Mouse (Mus musculus): ENCODE results near the gene Magea5. TPM values are rescaled to one million over a fixed set of nuclear protein-coding genes. Genes with fewer than 3 reads are reported as not detected.
"Not testable (repeated sequence)": the region's sequence is repeated elsewhere in the genome, so short reads cannot be mapped to it uniquely, and the experiment has no call there.

The Magea5 gene
- not detected in 2 replicates for polyA plus RNA-seq (2015; fragmentation: Nextera tagmentation; extraction: Ambion mirVana)

DNA sequence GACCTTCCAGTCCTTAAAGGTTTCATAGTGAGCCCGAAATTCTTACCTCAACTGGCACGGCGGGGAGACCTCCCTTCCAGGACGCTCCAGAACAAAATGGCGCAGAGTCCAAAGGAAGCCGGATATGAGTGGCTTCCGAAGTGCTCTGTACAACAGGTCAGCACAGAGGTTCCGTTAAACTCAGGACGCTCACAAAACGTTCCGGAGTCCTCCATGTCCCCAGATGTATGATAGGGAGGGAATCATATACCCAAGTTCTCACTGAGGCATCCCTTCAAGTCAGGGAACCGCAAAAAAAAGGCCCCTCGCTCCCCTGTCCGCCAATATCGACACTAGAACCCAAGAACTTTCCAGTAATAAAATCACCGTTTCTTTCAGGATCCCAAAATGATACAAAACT, at the start of gene Magea5:
Gene Magea5, minus strand, starts transcription at position 101 of the 400 bp plus-strand sequence.
- not testable (repeated sequence) for H3K27me3 ChIP-seq (replicated peaks; ENCODE audit: control insufficient read depth, insufficient read depth, low read length); H3K4me2 ChIP-seq (ENCODE audit: low read depth, low read length); H3K27ac ChIP-seq (ENCODE audit: low read length); H3K9me3 ChIP-seq (ENCODE audit: control insufficient read depth, low read length); H3K9ac ChIP-seq (ENCODE audit: low read depth, low read length); H3K4me1 ChIP-seq (ENCODE audit: control insufficient read depth, insufficient read depth, low read length); H3K4me3 ChIP-seq (ENCODE audit: low read length); ATAC-seq; H3K36me3 ChIP-seq (ENCODE audit: control insufficient read depth, insufficient read depth, low read length)
- WGBS = 87% methylated on average over 13 of the region's 16 CpGs

- Histone ChIP-seq H3K9ac (ENCODE audit: low read depth, low read length) (no peak overlapping the region), H3K4me1 (ENCODE audit: control insufficient read depth, insufficient read depth, low read length) (no peaks in the 10 kb centered on the region), H3K27me3 (replicated peaks; ENCODE audit: control insufficient read depth, insufficient read depth, low read length) (no peaks in the 10 kb centered on the region), H3K27ac (ENCODE audit: low read length) (no peak overlapping the region), H3K36me3 (ENCODE audit: control insufficient read depth, insufficient read depth, low read length) (no peaks in the 10 kb centered on the region), H3K4me2 (ENCODE audit: low read depth, low read length) (no peak overlapping the region), H3K9me3 (ENCODE audit: control insufficient read depth, low read length) (no peaks in the 10 kb centered on the region), H3K4me3 (ENCODE audit: low read length) (no peak overlapping the region)
- no peak for ATAC-seq
Observed at GRCm38 (mm10) chrX:155098024-155098423, 35.1 kb upstream of the Magea5 start.

GRCm38 (mm10) chrX:155093566-155093965, 30.6 kb upstream of the Magea5 start, which contains the start of gene Magea2:
Gene Magea2 (minus strand): TSS chrX:155093666.
- not testable (repeated sequence) for H3K4me2 ChIP-seq (ENCODE audit: low read depth, low read length); ATAC-seq; H3K27ac ChIP-seq (ENCODE audit: low read length); H3K4me3 ChIP-seq (ENCODE audit: low read length); H3K9ac ChIP-seq (ENCODE audit: low read depth, low read length); H3K4me1 ChIP-seq (ENCODE audit: control insufficient read depth, insufficient read depth, low read length); H3K9me3 ChIP-seq (ENCODE audit: control insufficient read depth, low read length); H3K36me3 ChIP-seq (ENCODE audit: control insufficient read depth, insufficient read depth, low read length); H3K27me3 ChIP-seq (replicated peaks; ENCODE audit: control insufficient read depth, insufficient read depth, low read length)
- 83% methylated on average over 2 of the region's 4 CpGs for WGBS

DNA sequence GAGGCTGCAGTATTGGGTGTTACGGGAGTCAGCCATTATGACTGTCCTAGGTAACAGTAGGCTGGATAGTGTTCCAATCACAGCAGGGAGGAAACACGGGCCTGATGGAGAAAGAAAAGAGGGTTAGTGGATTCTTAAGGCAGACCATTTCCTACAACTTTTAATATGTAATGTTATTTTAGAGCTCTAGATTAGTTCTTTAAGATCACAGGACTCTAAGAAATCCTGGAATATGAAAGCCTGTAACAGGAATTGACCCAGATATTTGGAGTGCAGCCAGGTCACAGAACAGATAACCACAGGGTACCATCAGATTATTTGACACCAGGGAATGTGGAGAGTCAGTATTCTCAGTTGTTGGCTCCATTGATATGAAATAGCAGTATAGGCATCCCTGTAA, 26.7 kb upstream of the Magea5 start, which contains the start of gene Magea1:
Gene Magea1, minus strand, starts transcription at position 101 of the 400 bp plus-strand sequence.
- H3K9me3 ChIP-seq (ENCODE audit: control insufficient read depth, low read length); H3K4me2 ChIP-seq (ENCODE audit: low read depth, low read length); H3K4me1 ChIP-seq (ENCODE audit: control insufficient read depth, insufficient read depth, low read length); H3K9ac ChIP-seq (ENCODE audit: low read depth, low read length); H3K27me3 ChIP-seq (replicated peaks; ENCODE audit: control insufficient read depth, insufficient read depth, low read length); H3K36me3 ChIP-seq (ENCODE audit: control insufficient read depth, insufficient read depth, low read length); ATAC-seq; H3K4me3 ChIP-seq (ENCODE audit: low read length); H3K27ac ChIP-seq (ENCODE audit: low read length): not testable (repeated sequence)
- whole genome bisulfite sequencing = 100% methylated on average over 1 of the region's 2 CpGs

Other genes with a start within 250 kb of the Magea5 start
- not detected in 2 replicates for gene Cldn34b1, start 172.9 kb downstream of the Magea5 start, polyA plus RNA-seq (2015; fragmentation: Nextera tagmentation; extraction: Ambion mirVana)
- not detected in 2 replicates for gene Magea6, start 127.2 kb downstream of the Magea5 start, polyA plus RNA-seq (2015; fragmentation: Nextera tagmentation; extraction: Ambion mirVana)
- gene Magea3, start 113.6 kb downstream of the Magea5 start, polyA plus RNA-seq (2015; fragmentation: Nextera tagmentation; extraction: Ambion mirVana) = not detected in 2 replicates
- gene Magea8, start 67.3 kb downstream of the Magea5 start, polyA plus RNA-seq (2015; fragmentation: Nextera tagmentation; extraction: Ambion mirVana) = not detected in 2 replicates
- not detected in 2 replicates for gene Magea1, start 26.6 kb upstream of the Magea5 start, polyA plus RNA-seq (2015; fragmentation: Nextera tagmentation; extraction: Ambion mirVana)
- gene Magea2, start 30.5 kb upstream of the Magea5 start, polyA plus RNA-seq (2015; fragmentation: Nextera tagmentation; extraction: Ambion mirVana) = not detected in 2 replicates
- not detected in 2 replicates for gene Cldn34b2, start 65.3 kb upstream of the Magea5 start, polyA plus RNA-seq (2015; fragmentation: Nextera tagmentation; extraction: Ambion mirVana)
- 327 and 371 TPM in 2 replicates for gene Sat1, start 153.3 kb upstream of the Magea5 start, polyA plus RNA-seq (2015; fragmentation: Nextera tagmentation; extraction: Ambion mirVana)
- gene Acot9, start 199.3 kb upstream of the Magea5 start, polyA plus RNA-seq (2015; fragmentation: Nextera tagmentation; extraction: Ambion mirVana) = 27.9 and 28.5 TPM in 2 replicates

Data from intestine, embryonic 16.5 days (tissue).